Mouse (Mus musculus): Measurements from ENCODE around the gene Hspa12a.
"Not testable (repeated sequence)": the region's sequence is repeated elsewhere in the genome, so short reads cannot be mapped to it uniquely, and the experiment has no call there.

Hspa12a gene

DNA sequence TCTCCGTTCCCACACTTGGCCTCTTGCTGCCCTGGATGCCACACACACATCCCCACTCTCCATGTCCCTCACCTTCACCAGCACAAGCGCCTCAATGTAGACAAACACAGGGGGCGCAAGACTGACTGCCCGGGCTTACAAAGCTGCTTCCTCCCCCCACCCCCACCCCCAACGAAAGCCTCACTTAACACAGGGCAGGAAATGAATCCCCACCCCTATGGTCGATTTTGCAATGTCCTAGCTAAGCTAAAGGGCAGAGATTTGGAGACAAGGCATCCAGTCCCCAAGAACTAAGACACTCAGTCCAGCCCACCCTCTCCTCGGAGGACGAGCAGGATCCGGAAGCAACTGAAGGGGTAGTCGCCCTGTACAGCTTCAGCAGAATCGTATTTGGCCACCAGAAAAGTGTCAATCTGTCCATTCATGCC lies 32.5 kb downstream of the Hspa12a start:
- peak; percentile 51 for DNase-seq (ENCODE audit: low read depth, low spot score)

DNA sequence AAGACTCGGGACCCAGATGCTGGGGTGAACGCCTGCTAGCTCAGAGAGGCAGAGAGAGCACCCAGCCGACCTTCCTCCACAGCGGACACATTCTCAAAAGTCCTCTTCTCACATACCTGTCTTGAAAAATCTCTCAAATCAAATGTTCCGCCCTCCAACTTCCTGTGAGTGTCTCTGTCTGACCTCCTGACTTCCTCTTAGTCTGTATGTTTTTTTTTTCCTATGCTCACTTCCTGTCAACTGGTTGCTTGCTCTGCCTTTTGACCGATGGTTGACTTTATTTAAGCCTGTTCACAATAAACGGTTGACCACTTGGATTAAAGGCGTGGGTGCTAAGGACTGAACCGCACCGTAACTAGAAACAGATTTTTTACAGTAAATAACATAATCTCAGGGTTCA lies 35.4 kb downstream of the Hspa12a start:
- no peak for DNase-seq (ENCODE audit: low read depth, low spot score)

DNA sequence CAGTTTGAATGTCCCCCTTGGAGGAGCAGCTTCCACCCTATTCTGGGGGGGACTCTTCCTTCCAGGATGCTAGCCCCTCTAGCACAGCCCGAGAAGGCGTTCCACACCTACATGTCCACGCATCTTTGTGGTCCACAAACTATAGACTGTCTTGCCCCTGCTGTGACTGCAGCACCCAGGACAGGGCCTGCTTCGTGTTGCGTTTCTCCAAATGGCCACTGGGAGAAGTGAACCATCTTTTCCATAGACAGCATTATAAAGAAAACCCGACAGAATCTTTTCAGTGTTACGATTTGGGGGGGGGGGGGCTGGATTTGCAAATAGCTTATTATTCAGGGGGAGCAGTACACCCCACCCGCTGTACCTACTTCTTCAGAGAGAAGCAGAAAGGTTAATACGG lies 36.8 kb downstream of the Hspa12a start:
- no peak for DNase-seq (ENCODE audit: low read depth, low spot score)

DNA sequence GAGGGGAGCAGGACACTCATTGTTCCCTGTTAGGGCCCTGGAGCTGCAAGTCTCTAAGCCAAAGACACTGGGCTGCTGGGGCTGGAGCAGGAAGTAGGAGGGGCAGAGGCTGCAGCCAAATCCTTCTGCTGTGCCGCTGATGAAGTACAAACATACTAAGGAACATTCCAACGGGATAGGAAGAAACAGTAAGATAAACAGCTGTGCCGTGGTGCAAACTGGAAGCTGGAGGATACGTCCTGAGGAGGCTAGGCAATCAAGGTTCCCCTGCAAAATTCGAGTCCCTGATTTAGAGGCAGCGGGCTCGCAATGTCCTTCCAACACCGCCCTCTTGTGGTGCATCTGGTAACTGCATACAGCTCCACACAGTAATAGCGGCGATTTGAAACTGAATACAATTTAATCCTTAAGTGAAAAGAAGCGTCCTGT lies 39.5 kb downstream of the Hspa12a start:
- DNase-seq (ENCODE audit: low read depth, low spot score) = peak; percentile 83

DNA sequence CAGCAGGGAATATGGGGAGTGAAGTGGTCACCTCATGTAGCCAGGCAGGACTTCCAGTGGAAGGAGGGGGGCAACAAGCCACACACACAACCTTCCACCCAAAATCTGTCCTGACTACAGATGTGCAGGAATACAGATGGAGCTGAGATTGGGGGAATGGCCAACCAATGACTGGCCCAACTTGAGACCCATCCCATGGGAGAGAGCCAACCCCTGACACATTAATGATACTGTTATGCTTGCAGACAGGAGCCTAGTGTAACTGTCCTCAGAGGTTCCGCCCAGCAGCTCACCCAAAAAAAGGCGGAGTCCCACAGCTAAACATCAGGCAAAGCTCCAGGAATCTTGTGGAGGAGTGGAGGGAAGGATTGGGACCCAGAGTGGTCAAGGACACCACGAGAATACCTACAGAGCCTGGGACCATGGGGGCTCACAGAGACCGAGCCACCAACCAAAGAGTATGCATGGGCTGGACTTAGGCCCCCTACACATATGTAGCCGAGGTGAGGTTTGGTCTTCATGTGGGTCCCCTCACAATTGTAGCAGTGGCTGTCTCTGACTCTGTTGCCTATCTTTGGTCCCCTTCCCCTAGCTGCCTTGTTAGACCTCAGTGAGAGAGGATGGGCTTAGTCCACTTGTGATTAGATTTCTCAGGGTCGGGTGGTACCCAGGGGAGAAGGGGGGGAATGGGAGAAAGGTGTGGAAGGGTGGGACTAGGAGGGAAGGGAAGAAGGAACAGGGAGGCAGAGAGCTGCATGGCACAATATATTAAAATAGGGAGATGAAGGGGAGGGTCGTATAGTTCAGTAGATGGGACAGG lies 40.2 kb downstream of the Hspa12a start:
- no peak for DNase-seq (ENCODE audit: low read depth, low spot score)

DNA sequence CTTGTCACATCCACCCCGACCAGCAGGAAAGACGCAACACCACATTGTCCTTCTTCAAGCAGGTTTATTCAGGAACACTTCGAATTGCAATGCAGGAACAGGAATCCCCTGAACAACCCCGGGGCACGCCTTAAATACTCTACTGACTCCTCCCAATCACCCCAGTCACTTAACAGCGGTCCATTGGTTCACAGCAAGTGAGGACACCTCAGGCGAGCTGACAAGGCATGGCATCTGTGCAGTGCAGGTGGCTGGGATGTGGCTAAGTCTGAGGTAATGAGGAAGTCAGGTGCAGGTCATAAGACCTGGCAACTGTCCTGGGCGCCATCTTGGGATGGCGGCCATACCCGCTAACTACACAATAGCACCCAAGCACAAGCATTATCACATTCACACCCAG lies 43.0 kb downstream of the Hspa12a start:
- not testable (repeated sequence) for DNase-seq (ENCODE audit: low read depth, low spot score)

DNA sequence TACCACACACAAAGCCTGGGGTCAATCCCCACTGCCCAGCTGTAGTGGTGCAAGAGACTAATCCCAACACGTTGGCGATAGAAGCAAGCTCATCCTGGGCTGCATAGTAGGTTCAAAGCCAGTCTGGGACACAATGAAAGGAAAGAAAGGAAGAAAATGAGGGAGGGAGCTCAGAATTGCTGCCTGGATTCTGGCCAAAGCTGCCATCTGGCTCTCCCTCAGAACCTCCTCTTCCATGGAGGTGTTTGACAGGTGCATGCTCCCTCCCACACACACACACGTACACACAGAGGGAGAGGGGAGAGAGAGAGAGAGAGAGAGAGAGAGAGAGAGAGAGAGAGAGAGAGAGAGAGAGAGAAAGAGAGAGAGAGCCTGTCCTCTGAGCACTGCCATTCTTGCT lies 47.2 kb downstream of the Hspa12a start:
- no peak for DNase-seq (ENCODE audit: low read depth, low spot score)

DNA sequence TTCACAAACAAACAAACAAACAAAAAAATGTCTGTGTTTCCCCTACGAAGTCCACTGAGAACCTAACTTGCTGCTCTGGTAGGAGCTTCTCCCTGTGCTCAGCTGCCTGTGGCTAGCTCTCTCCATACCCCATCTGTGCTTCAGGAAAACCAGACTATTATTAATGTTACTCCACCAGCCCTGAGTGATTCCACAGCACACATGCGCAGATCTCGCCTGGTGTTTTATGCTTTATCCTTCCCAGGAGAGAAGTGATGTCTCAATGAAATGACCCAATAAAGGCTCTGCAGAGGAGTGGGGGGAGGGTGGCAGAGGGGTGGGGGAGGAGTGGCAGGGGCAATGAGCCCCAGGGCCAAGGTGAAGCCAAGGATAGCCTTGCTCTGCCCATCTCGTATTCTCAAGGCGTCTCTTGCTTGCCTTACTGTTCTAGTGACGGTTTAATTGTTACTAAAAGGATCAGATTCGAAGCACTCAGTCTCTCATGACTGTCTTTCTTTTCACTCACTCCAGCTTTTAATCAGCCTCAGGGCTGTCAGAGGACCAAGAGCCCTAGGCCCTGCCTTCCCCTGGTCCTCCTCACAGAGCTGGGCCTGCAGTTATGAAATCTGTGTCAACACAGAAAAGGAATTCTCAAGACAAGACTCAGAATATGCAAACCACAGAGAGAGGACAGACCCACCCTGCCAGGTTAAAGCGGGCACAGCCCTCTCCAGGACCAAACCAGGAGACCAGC lies 54.0 kb downstream of the Hspa12a start:
- peak; percentile 65 for DNase-seq (ENCODE audit: low read depth, low spot score)

DNA sequence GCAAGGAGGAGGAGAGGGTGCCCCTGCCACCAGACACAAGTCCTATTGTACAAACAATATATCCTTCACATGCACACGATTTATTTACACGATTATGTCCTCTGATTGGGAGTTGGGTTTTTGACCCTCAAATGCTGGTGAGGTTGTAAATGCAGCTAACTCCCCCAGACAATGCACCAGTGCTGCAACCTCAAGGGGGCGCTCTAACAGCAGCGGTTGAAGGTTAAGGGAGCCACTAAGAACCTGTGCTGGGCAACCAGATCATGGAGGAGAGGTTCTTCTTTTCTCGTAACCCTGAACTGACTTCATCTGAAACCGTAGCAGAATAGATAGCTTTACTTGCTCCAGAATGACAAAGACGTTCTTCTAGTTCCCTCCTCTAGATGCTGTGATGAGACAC lies 57.0 kb downstream of the Hspa12a start:
- DNase-seq (ENCODE audit: low read depth, low spot score) = no peak

DNA sequence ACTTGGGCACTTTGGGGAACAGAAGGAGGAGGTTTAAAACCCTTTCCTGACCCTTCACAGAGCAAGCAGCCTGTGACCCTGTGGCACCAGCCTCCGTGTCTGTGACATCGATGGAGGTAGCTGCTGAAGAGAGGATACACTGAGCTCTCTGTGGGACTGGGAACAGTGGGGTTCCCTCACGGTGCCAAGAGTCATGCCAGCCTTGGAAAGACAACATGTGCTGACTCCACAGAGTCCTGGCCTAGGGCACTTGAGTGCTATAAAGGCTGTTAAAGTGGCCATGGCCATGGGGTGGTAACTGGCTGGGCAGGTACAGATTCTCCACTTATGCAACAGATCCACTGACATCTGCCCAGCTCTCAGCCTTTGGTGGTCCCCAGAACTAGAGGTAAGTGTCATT lies 60.0 kb downstream of the Hspa12a start:
- DNase-seq (ENCODE audit: low read depth, low spot score) = no peak

DNA sequence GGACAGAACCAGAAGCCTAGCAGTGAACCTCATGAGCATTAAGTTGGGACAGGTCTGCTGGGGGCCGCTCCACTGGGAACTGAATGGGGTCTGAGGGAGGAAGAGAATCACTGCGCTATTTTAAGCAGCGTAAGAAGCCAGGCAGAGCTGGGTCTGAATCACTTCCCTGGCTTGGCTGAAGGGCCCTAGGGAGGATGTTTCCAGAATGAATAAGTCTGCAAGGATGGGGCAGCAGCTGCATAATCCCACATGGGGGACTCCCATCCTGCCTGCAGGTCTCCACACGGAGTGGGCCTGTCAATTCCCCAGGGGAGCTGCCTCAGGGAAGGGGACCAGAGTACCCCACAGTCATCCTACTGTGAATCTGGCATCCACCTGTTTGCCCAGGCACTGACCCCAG lies 61.1 kb downstream of the Hspa12a start:
- DNase-seq (ENCODE audit: low read depth, low spot score) = no peak

DNA sequence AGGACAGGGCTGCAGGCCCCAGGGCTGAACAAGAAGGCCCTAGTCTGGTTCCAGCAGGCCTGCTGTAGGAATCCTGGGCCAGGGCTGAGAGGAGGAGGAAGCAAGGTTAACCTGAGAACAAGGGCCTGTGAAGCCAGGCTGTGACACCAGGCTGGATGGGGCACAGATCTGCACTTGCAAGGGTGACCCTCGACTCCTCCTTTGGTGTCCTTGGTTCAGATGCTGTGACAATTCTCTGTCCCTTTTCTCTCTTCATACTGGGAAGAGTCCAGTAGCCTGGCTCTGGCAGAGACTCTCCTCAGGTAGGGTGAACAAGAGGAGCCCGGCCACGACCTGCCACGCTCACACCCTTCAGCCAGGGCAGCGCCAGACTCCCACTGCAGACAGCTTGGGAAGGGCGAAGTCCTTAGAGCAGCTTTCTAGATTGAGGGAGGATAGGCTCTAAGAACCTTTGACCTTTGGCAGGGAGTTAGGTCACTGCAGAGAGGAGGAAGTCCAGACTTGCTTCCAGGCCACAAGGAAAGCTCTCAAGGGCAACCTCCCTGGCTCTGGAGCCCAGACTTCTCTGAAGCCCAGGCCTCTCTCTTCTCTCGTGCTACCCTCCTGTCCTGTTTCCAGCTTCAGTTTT lies 64.0 kb downstream of the Hspa12a start:
- no peak for DNase-seq (ENCODE audit: low read depth, low spot score)

DNA sequence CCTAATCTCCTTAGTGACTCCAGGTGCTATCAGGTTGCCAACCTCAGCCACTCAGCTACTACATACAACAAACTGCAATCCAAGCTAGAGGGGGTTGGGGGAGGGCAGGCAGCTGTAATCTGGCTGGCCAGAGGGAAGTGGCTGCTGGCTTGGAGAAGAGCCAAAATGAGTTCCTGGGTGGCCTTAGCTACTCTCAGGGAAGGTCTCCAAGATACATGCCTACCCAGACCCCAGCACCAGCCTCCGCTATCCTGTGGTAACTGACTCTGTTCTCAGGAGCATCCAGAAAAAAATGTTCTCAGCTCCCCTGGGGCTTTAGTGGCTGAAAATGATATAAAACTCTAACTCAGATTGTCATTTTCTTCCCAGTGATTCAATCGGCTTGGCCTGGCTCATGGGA lies 64.9 kb downstream of the Hspa12a start:
- DNase-seq (ENCODE audit: low read depth, low spot score) = no peak

DNA sequence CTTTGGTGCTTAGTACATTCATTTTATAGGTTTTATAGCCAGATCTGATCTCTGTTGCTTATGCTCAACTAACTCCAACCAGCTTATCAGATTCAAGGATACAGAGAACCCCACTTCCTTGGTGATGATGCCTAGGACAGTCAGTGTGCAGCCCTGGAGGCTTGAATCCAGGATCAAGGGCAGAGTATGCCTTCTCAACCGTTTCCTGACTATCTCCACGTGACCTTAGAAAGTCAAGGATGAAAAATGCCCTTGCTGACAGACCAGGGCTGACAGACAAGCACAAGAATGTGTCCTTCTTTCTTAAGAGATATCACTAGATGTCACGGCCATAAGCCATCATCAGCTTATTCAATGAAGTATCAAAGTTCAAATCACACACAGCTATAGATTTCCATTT lies 69.9 kb downstream of the Hspa12a start:
- DNase-seq (ENCODE audit: low read depth, low spot score) = no peak

DNA sequence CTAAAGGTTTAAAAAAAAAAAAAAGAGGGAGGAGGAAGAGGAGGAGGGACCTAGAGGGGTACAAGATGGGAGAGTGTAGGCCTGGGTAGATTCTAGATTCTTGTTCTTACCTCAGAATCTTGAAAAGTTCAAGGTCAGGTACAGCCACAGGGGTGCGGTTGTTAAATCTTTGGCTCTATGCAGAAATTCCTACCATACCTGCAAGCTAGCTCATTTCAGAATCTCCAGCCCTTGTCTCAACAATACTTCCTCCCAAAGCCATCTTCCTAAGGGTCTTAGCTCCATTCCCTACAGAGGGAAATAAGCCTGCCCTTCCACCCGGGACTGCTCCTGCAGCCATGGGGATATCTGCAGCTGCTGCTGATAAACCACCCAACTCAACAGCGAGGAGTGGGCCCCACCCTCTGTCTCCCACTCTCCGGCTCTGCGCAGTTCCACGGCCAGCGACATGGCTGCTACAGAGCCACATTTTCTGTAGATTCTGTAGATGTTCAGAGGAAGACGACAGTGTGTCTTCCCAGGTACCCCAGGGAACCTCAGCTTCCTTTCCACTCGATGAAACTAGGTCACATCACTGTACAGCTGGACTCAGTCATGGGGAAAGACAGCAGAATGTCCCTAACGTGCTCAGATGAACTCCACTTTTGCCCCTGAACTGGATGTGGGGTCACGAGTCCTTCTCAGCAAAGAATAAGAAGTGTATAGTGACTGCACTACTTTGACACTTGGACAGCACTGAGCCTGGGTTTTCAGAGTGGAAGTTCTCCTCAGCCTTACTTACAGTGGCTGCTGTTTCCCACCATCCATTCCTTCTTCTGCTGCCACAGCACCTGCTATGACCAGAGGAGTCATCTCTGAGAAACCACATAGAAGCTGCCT lies 70.8 kb downstream of the Hspa12a start:
- no peak for DNase-seq (ENCODE audit: low read depth, low spot score)

DNA sequence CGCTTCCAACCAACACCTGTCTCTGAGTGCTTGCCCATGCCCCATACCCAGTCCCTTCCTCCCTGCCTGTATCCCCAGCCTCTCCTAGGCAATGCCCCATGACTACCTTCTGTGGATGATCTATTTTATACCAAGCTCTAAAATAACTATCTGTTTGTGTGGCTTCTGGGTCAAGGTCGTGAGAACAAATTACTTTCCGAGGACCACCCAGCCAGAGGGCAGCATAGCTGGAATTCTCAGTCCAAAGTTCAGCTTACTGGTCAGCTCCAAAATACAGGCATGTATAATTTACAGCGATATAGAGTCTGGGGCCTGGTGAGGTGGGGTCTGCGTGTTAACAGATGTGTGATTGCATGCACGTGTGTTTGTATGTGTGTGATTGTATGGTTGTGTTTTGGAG lies 71.6 kb downstream of the Hspa12a start:
- peak; percentile 37 for DNase-seq (ENCODE audit: low read depth, low spot score)

DNA sequence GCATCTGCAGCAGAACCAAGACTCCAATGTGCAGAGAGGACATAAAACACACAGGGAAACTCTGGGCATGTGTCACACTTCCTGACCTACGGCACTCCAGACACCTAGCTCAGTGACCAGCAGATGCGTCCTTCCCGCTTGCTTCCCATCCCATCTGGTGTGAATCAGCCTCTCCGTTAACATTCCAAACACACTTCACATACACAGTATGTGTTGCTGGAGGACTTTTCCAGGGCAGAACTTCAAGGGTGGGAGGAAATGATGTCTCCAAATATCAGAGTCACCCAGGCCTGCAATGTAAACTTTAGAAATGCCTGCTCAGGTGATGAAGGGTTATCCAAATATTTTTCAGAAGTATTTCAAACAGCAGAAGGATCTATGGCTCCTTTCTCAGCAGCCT lies 76.8 kb downstream of the Hspa12a start:
- peak; percentile 56 for DNase-seq (ENCODE audit: low read depth, low spot score)

DNA sequence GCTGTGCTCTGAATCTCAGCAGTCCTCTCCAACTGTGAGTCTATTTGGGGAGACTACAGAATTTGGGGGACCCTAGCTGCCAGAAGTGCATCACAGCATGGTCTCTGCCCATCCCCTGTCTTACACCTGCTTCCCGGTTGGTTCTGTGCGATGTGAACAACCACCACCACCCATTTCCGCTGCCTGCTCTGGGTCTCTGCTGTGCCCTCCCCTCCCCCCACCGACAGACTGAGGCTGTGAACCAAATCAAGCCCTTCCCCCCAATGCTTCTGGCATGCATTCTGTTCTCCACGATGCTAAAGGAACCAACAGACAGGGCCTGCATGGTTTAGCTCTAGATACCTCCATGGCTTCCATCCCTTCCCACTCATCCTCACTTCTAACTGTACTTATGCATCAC lies 78.2 kb downstream of the Hspa12a start:
- DNase-seq (ENCODE audit: low read depth, low spot score) = no peak

DNA sequence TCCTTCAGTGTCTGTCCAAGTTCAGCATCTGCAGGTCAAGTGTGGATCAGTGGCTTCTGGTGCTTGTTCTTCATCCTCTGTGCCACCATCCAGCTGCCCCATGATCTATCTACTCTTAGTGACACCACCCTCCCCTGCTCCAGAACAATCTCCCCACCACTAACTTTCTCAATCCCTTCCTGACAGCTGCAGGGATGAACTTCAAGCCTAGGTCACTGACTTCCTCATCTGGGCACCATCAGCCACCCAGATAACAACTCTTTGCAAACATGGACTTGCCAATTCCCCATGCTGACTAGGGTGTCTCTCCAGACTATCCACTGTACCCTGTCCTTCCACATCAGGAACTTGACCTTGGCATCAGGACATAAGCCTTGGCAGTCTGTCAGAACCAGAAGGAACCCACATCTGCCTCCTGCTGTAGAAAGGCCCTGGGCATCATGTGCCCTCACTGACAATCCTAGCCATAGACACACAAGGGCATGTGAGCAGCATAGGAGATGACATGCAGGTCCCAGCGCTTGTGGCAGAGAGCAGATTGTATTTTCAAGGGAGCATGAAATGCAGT lies 79.4 kb downstream of the Hspa12a start:
- DNase-seq (ENCODE audit: low read depth, low spot score) = no peak

DNA sequence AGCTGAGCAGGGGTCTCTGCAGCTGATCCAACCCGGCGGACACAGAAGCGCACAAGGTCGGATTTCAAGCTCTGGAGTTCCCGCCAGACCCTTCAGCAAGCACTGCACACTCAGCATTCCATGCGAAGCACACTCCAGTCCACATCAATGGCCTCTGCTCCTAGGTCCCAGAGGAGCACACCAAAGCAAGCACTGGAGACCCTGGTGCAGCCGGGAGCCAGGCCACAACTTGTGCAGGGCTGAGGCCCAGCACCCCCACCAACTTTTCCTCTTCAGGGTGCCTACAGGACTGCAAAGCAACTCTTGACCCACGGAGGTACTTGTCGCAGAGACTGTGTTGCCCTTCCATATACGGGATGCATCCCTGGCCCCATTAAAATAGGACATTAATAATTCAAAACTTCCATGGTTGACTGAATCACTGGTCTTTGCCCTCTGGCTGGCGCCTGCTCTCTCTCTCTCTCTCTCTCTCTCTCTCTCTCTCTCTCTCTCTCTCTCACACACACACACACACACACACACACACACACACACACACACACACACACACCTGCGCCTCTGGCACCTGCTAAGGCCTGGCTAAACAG lies 82.2 kb downstream of the Hspa12a start:
- DNase-seq (ENCODE audit: low read depth, low spot score) = no peak
